Mouse (Mus musculus): ENCODE data around the gene Fam50b.

The Fam50b gene

DNA sequence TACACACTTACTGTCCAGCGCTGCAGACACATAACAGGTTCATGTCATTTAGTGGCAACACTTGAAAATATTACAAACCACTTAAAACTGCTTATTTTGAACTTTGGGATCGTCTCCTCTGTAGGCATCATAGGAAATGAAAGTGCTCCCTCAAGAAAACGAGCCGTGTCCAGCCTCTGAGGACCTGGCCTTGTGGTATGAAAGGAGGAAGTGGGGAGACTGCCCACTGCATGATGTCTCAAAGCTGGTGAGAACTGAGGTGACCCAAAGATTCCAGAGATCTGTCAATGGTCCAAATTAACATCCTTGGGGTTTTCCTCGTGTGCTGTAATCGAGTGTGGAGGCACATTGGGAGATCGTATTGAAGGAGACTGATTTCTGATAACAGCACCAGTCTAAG lies 58.4 kb downstream of the Fam50b start:
- in situ Hi-C loops (cut with MboI), result loop anchor here (5.0 kb wide), 1 partner anchor 141 kb away; the partner anchor contains the start of gene Pxdc1

DNA sequence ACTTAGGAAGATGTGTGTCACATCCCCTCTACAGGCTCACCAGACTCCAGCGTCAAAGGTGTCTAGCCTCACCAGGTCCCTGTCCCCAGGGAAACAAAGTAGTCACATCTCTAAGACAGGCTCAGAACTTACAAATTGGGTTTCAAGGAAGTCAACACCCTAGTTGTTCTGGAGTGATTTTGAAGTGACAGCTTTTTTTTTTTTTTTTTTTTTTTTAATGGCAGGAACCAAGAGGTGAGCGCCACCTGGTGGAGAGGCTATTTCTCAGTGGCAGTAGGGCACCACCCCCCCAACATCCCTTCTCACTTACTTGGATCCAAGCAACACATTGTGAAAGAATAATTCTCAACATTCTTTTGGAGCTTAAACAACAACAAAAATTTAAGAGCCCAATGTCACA lies 59.2 kb downstream of the Fam50b start:
- in situ Hi-C loops (cut with MboI), result loop anchor here (5.0 kb wide), 1 partner anchor 142 kb away; the partner anchor contains the start of gene Pxdc1

- in situ Hi-C loops (cut with MboI), result loop anchor here (5.0 kb wide), 1 partner anchor 142 kb away; the partner anchor contains the start of gene Pxdc1
Measured at GRCm38 (mm10) chr13:34794426-34794825, 59.8 kb downstream of the Fam50b start.

Measured in mature B cell (primary cell).